Mouse (Mus musculus): ENCODE results near the gene Slc25a25.
A peak's percentile ranks its signal among the peaks of the same experiment; 100 is the strongest.

The Slc25a25 gene

DNA sequence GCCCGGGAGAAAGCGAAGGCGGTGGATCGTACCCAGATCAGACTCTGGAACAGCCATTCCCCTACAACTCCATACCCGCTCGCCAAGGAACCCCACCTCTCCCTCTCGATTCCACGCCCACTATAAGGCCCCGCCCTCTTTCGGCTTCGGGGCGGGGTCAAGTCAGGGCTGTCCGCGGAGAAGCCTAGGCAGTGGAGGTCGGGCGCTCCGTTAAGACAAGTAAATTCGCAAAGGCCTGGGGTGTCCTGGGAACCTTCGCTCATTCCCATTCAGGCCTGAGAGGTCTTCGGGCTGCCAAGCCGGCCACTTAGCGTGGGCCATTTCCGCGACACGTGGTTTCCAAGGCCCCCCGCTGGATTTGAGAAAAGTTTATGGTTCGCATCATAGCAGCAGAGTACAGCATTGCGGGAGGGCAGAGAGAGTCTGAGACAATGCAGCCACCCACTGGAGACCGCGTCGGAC is 55.7 kb downstream of the Slc25a25 start, which contains the start of gene Ptges2:
Gene Ptges2 (plus strand): TSS at position 413 of the 462 bp plus-strand sequence.
- DNase-seq: peak; percentile 98

DNA sequence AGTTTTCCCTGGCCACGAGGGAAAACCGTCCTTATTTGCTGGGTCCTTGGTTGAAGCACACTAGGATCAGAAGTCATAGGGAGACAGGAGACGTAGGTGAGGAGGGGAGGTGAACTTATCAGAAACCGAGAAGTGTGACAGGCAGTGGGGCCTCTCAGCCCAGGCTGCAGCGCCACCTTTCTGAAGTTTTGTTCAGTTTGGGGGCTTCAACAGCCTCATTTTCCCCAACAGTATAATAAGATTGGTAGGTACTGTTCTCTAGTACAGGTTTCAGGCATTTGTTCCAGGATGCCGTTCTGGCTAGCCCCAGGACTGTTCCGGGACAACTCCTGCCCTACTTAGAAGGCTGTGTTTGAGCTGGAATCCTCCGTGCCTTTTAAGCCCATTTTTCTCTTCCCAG is 56.3 kb downstream of the Slc25a25 start:
- no peak for DNase-seq

DNA sequence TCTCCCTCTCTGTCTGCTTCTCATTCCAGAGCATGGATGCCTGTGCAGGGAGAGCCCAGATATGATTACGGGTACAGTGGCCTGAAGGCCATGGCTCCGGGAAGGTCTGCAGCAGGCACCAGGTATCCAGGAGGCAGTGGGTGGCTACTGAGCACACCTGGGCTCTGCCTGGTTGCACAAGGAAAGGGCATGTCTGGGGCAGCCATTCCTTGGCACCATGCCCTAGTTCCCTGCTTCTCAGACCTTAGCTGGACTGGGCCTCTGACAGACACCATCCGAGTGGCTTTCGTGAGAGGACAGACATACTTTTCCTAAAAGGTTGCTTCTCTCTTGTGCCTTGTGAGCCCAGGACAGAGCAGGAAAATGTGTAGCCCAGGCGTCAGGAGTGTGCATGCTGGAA is 59.2 kb downstream of the Slc25a25 start:
- peak; percentile 78 for DNase-seq

DNA sequence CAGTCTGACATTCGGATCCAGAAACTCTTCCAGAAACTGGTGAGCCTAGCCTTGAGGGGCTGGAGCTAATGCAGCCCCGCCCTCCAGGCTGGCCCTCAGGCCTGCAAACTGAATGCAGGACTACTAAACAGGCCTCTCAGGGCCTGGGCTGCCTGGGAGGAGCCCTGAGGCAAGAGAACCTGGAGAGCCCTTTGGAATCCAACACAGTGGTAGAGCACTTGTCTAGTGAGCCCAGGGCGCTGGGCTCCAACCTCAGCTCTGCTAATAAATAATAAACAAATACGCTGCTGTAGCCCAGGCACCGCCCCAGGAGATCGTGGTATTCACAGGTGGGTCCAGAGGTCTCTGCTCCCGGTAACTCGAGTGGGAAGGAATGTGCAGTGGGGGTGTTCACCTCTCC is 60.4 kb downstream of the Slc25a25 start:
- DNase-seq: peak; percentile 25

DNA sequence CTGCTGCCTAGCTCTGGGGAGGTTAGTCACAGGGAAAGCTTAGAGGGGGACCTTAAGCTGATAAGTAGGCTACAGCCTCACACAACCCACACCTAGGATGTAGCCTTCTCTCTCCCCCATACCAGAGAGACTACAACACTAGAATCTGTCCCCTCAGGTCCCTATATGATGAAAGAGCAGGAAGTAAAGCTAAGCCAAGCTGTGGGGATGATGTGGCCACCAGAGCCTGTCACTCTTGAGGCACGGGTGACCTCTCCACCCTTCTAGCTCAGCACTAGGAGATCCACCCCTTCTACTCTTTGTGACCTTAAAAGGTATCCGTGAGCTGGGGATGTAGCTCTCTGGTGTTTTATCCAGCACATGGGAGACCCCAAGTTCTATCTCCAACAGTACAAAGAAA is 62.1 kb downstream of the Slc25a25 start:
- DNase-seq: no peak

DNA sequence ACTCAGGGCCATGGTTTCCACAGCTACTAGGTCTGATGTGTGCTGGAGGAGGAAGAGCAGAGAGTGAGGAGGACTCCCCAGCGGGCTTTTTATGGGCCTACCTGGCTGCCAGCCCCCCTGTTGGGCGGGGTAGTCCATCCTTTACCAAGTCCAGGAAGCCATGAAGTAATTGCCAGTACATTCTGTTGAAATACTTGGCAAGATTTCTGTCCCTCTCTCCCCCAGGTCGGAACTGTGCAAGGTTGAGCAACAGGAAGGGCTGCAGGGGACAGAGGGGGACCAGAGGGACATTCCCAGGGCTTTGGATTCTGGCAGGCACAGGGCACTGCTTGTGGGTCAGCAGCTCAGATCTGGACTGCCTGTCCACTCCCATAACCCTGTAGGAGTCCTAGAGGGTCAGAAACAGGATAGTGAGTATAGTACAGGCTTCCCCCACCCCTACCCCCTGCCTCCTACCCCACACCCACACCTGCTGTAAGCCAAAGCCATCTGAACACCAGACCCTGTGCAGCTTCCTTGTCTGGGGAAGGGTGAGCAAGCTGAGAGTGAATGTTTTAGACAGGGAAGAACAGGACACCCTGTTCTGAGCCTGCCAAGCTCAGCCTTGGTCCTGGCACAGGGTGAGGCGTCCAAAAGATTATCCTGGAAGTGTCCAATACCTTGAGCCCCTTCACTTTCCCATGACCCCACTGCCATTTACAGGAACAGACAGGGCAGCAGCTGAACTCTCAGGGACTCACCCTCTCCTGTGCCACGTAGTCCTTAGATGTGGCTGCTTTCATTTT is 63.3 kb downstream of the Slc25a25 start, which contains the start of gene Lcn2:
Gene Lcn2 (minus strand): TSS at position 547 of the 785 bp plus-strand sequence.
- no peak for DNase-seq

DNA sequence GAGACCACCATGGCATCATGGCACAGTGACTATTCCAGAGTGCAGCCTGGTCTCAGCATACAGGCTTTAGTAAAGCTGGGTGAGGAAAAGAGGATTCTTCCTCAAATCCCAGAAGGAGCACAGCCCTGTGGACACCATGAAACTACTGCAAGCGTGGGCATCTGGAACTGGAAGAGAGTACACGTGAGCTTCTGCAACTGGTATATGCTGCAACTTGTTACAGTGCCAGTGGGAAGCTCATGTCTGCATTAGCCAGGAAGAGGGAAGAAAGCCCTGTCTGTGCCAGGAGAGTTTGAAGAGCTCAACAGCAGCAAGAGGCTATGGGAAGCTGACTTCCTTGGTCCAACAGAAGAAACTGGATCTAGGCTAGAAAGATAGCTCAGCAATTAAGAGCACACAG is 68.6 kb downstream of the Slc25a25 start:
- DNase-seq: no peak

DNA sequence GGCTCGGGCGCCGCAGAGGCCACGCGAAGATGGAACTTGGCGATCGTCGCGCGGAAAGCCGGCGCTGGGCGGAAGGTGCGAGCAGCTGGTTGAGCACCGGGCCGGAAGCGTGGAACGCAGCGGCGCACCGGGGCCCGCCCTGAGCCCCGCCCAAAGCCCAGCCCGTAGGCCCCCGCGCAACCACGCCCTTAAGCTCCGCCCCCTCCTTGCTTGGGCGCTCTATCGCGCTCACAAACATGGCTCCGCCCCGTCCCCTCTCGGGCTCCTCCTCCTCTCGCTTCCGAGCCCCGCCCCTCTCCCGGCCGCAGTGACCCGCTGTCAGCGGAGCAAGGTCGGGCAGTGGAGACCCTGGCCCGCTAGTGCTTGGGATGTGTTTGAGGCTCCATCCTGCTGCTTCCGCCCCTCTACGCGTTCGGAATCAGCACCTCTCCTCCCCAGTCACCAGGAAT is 69.4 kb downstream of the Slc25a25 start, which contains the start of gene 1110008P14Rik:
Gene 1110008P14Rik (minus strand): TSS at position 164 of the 449 bp plus-strand sequence.
- peak; percentile 96 for DNase-seq

DNA sequence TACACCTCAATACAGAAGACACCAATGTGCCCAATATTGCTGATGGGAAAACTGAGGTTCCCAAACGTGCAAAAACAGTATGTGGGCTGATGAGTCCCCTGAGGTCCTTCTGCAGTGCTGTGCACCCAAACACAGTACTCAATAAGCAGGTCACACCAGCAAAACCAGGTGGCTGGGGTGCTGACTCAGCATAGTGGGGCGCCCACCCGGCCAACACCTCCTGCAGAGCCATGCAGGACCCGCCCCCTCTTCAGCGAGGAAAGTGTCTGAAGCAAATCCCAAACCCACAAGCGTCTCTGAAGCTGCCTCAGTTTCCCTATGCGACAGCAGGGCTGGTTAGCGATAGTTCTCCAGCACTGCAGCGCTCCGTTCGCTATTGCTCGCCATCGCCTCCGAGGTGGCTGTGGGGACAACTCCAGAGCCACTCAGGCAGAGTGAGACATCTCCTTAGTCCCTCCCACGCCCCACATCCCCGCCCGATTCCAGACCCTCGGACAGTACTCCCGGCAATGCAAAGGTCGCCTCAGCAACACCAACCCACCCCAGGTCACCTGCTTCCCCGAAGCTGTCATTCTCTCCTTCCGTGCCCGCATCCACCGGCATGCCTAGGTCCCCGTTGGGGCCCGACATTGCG is 70.0 kb downstream of the Slc25a25 start:
- no peak for DNase-seq

DNA sequence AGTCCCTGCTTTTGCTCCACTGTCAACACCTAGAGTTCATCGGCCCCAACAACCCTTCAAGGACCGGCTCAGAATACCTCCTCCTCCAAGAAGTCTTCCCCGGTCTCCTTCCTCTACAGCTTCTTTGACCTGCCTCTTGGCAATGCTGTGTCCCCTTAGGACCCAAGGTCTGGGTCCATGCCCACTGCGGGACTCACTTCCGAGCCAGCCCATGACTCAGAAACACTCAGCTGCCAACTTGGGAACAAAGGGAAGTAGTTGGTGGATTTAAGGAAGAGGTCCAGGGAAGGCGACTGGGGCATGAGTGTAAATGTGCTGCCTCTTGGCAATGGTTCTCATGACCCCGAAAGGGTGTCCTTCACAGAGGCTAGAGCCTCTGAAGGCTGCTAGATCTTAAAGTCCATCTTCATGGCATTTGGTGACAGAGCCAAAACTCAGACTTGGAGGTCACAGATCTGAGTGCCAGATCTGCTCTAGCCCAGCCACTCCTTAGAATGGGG is 71.2 kb downstream of the Slc25a25 start:
- no peak for DNase-seq

DNA sequence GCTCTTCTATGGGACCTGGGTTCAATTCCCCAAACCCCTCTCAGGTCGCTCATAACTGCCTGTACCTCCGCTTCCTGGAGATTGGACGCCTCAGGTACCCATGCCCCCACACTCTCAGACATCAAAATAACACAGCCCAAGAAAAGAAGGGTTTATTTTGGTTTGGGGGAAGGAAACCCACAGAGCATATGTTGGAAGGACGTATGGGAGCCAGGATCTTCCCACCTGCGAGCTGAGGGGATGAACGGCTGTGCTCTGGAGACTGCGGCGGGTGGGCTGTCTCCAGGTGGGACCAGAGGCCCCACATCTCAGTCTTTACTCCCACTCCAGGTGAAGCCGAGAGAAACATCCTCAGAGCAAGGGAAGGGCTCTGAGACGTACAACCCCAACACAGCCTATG is 74.3 kb downstream of the Slc25a25 start:
- DNase-seq: no peak

DNA sequence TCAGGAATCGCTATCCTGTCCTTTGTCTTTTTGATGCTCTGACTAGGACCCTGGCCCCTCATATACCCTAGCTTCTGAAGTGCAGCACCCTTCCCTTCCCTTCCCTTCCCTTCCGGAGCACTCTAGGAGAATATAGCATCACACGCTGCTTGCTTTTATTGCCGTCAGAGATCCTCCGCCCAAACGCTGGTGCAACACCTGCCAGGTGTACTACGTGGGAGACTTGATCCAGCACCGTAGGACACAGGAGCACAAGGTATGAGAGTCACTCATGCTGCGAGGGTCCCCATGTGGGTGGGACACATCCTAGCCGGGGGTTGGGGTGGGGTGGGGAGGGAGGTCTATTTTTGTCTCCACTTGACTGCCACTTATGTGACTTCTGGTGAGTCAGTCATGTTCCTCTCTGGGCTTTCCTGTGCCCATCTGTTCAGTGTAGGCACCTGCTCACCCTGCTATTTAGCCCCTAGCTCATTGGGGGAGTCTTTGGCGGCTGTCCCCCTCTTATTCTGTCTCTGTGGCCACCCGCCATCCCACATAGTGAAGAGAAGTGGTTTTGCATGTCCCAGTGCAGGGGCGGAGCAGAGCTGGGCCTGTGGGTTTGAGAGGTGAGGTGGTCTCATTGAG is 75.8 kb downstream of the Slc25a25 start:
- no peak for DNase-seq

DNA sequence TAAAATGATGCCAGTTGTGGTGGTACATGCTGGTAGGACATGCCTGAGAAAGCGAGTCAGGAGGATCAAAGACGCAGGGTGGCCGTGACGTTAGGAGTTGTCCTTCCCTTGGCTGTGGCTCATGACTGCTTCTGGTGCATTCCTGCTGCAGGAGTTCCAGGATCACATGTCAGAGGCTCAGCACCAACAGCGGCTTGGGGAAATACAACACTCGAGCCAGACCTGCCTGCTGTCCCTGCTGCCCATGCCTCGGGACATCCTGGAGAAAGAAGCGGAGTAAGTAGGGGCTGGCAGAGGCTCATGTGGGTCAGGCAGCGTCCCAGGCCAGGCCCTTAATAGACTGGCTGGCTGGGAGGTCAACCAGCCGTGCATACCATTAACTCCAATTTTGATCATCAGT is 77.1 kb downstream of the Slc25a25 start:
- DNase-seq: no peak

DNA sequence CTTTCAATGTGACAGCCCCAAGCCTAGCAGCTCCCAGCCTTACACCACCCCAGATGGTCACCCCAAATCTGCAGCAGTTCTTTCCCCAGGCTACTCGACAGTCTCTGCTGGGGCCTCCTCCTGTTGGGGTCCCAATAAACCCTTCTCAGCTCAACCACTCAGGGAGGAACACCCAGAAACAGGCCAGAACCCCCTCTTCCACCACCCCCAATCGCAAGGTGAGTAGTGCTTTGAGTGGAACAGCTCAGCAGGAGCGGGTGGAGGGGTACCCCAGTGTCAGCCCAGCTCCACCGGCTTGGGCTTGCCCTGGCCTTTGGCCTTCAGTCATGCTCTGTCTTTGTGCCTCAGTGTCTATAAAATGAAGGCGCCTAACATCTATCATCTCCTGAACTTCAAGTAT is 83.9 kb downstream of the Slc25a25 start:
- no peak for DNase-seq

All from kidney, adult 18-20 months (tissue).